Mouse (Mus musculus): ENCODE data around the gene Hyou1.

GRCm38 (mm10) chr9:44364480-44364879 is 14.8 kb upstream of the Hyou1 start:
- TF ChIP-seq CTCF (IDR thresholded peaks at IDR 0.05; ENCODE audit: insufficient read depth, low read length) (peak; percentile 35; the same call in 1 of the 2 replicates), POLR2A (IDR thresholded peaks at IDR 0.05; ENCODE audit: borderline replicate concordance, extremely low read depth, low read depth, low read length) (no peak)

Measured in lung, adult 2 months (tissue).